Mouse (Mus musculus): Measurements from ENCODE around the gene Chst15.

Gene Chst15

GRCm38 (mm10) chr7:132302508-132303241, 14.4 kb downstream of the Chst15 start:
- DNase-seq (ENCODE audit: low read depth, low spot score), result no peak

GRCm38 (mm10) chr7:132299661-132300210, 17.3 kb downstream of the Chst15 start:
- DNase-seq (ENCODE audit: low read depth, low spot score), result no peak

- DNase-seq (ENCODE audit: low read depth, low spot score), result no peak
Measured at GRCm38 (mm10) chr7:132298412-132298990, 18.5 kb downstream of the Chst15 start.

GRCm38 (mm10) chr7:132296661-132297443, 20.2 kb downstream of the Chst15 start:
- DNase-seq (ENCODE audit: low read depth, low spot score), result no peak

GRCm38 (mm10) chr7:132296132-132296531, 20.9 kb downstream of the Chst15 start:
- no peak for DNase-seq (ENCODE audit: low read depth, low spot score)

- no peak for DNase-seq (ENCODE audit: low read depth, low spot score)
Measured at GRCm38 (mm10) chr7:132287340-132287664, 29.7 kb downstream of the Chst15 start.

GRCm38 (mm10) chr7:132286630-132287339, 30.2 kb downstream of the Chst15 start:
- DNase-seq (ENCODE audit: low read depth, low spot score), result no peak

GRCm38 (mm10) chr7:132284795-132285194, 32.2 kb downstream of the Chst15 start:
- DNase-seq (ENCODE audit: low read depth, low spot score), result no peak

- DNase-seq (ENCODE audit: low read depth, low spot score), result no peak
Measured at GRCm38 (mm10) chr7:132284048-132284737, 32.8 kb downstream of the Chst15 start.

- no peak for DNase-seq (ENCODE audit: low read depth, low spot score)
Measured at GRCm38 (mm10) chr7:132282576-132282975, 34.5 kb downstream of the Chst15 start.

GRCm38 (mm10) chr7:132282161-132282560, 34.9 kb downstream of the Chst15 start:
- no peak for DNase-seq (ENCODE audit: low read depth, low spot score)

- DNase-seq (ENCODE audit: low read depth, low spot score), result no peak
Measured at GRCm38 (mm10) chr7:132281753-132282152, 35.3 kb downstream of the Chst15 start.

- no peak for DNase-seq (ENCODE audit: low read depth, low spot score)
Measured at GRCm38 (mm10) chr7:132278658-132279057, 38.4 kb downstream of the Chst15 start.

GRCm38 (mm10) chr7:132276287-132276686, 40.7 kb downstream of the Chst15 start:
- DNase-seq (ENCODE audit: low read depth, low spot score), result no peak

GRCm38 (mm10) chr7:132273741-132274513, 43.1 kb downstream of the Chst15 start:
- no peak for DNase-seq (ENCODE audit: low read depth, low spot score)

- DNase-seq (ENCODE audit: low read depth, low spot score), result no peak
Measured at GRCm38 (mm10) chr7:132272984-132273383, 44.0 kb downstream of the Chst15 start.

- DNase-seq (ENCODE audit: low read depth, low spot score), result no peak
Measured at GRCm38 (mm10) chr7:132270364-132270763, 46.7 kb downstream of the Chst15 start.

GRCm38 (mm10) chr7:132269661-132270060, 47.4 kb downstream of the Chst15 start:
- DNase-seq (ENCODE audit: low read depth, low spot score), result no peak

- no peak for DNase-seq (ENCODE audit: low read depth, low spot score)
Measured at GRCm38 (mm10) chr7:132267721-132268498, 49.1 kb downstream of the Chst15 start.

GRCm38 (mm10) chr7:132264763-132265162, 52.3 kb downstream of the Chst15 start:
- no peak for DNase-seq (ENCODE audit: low read depth, low spot score)

Measured in CD4-positive helper T cell, adult 2 months (primary cell).